Mouse (Mus musculus) limb, embryonic 15.5 days (tissue): Measurements from ENCODE around the gene Ccser1. TPM values are rescaled to one million over a fixed set of nuclear protein-coding genes. Genes with fewer than 3 reads are reported as not detected.
"Not testable (repeated sequence)": the region's sequence is repeated elsewhere in the genome, so short reads cannot be mapped to it uniquely, and the experiment has no call there.

Experiments used
- ATAC-seq: fragments of 200-750 bp; cut with Nextera tagmentation; 2 replicates; pipeline ENCODE4 v1.8.0; 2017; ENCODE audit warnings: low read depth, moderate TSS enrichment; ENCODE audit not compliant: insufficient number of reproducible peaks, low FRiP score, low TSS enrichment
- H3K27ac ChIP-seq: fragments of 300-500 bp; sonication (generic); 2 replicates; pipeline ENCODE4 v1.5.1; 2015; ENCODE audit warnings: moderate library complexity, mild to moderate bottlenecking, inconsistent platforms
- H3K27me3 ChIP-seq: fragments of 300-500 bp; sonication (generic); 2 replicates; pipeline ENCODE4 v1.6.1; 2015; ENCODE audit warnings: inconsistent platforms
- H3K36me3 ChIP-seq: fragments of 300-500 bp; sonication (generic); 2 replicates; pipeline ENCODE4 v1.6.1; 2015; ENCODE audit warnings: inconsistent platforms
- H3K4me1 ChIP-seq: fragments of 300-500 bp; sonication (generic); 2 replicates; pipeline ENCODE4 v1.6.1; 2015; ENCODE audit warnings: inconsistent platforms
- H3K4me2 ChIP-seq: fragments of 300-500 bp; sonication (generic); 2 replicates; pipeline ENCODE4 v1.6.1; 2015; ENCODE audit warnings: mild to moderate bottlenecking, inconsistent platforms
- H3K4me3 ChIP-seq: fragments of 300-500 bp; sonication (generic); 2 replicates; pipeline ENCODE4 v1.5.1; 2015; ENCODE audit warnings: mild to moderate bottlenecking, inconsistent platforms
- H3K9ac ChIP-seq: fragments of 300-500 bp; sonication (generic); 2 replicates; pipeline ENCODE4 v1.6.1; 2015; ENCODE audit warnings: inconsistent platforms
- H3K9me3 ChIP-seq: fragments of 300-500 bp; sonication (generic); 2 replicates; pipeline ENCODE4 v1.6.1; 2016; ENCODE audit warnings: inconsistent platforms
- WGBS: fragments of 180-500 bp; shearing (Covaris S2); methylation state at CpG from one replicate; pipeline ENCODE4 v1.1.7; 2015; 5-methylcytosine and 5-hydroxymethylcytosine counted together
- polyA plus RNA-seq: library from polyadenylated mRNA; unstranded; fragments of >200 nt; fragmentation: Nextera tagmentation; extraction: Ambion mirVana; gene quantifications from 2 replicates; pipeline ENCODE4 v1.2.1, GENCODE M21; 2015

Ccser1 gene
- polyA plus RNA-seq, 1 experiment from 2014 or later = 8.7 TPM

DNA sequence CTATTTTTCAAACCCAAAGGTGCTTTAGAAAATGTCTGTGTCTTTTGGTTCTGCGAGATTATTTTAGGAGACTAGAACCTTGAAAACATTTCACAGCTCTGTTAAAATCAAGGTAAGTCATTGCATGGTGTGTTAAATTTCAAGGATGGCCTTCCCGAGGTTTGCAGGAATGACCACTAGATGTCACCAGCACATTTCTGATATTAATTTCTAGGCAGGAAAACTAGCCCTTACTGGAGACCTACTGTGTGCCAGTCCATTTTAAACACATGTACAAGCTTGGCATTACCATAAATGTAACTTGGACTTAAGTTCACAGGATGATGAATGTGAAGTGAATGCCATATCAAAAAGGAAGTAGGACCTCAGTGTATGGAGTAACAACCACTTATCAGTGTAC lies 798.3 kb downstream of the Ccser1 start:
- Histone ChIP-seq H3K27ac (no peak overlapping the region), H3K9me3 (no peaks in the 10 kb centered on the region), H3K4me1 (no peaks in the 10 kb centered on the region), H3K36me3 (no peaks in the 10 kb centered on the region), H3K27me3 (no peaks in the 10 kb centered on the region), H3K4me3 (no peak overlapping the region), H3K9ac (no peak overlapping the region), H3K4me2 (no peak overlapping the region)
- ATAC-seq = no peak
- 21% methylated on average over 2 of the region's 2 CpGs for WGBS

DNA sequence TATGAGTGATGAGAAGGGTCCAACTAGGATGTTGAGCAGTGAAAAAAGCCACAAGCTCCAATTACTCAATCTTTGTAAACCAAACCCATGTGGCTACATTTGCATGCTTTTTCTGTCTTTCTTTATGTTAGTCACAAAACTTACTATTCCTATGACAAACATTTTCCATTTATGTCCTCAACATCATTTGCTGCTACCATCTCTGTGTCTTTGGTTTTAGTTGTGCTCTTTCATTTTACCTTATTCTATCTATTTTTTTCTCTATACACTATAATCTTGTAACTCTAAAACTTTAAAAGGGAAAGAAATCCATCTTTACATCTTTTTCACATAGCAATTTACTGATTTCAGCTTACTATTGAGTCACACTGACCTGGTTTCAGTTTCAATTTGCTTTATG lies 834.2 kb downstream of the Ccser1 start:
- H3K4me2 ChIP-seq = no peak overlapping the region
- ATAC-seq = no peak
- H3K9ac ChIP-seq = no peak overlapping the region
- no peaks in the 10 kb centered on the region for H3K9me3 ChIP-seq
- no peak overlapping the region for H3K27ac ChIP-seq
- no peaks in the 10 kb centered on the region for H3K27me3 ChIP-seq
- H3K4me1 ChIP-seq = no peaks in the 10 kb centered on the region
- no peaks in the 10 kb centered on the region for H3K36me3 ChIP-seq
- no peak overlapping the region for H3K4me3 ChIP-seq

DNA sequence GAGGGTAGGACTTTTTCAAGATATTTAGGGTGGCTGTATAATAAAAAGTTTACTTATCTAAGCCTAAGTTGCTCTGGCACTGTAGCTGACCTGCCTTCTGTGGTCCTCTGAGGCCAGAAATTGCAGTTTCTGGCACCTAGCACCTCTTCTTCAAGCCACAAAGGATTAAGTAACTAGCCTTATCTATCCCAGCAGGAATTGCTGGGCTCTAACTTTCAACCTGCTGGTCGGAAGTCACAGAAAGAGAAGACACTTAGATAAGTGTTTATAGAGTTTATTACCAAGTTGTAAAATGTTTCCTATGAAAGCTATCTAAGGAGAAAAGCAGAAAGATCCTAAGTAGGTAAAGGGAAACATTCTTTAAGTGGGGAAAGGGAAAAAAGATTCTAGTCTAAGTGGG lies 864.3 kb downstream of the Ccser1 start:
- H3K9me3 ChIP-seq = no peaks in the 10 kb centered on the region
- WGBS = 24% methylated on average over 1 of the region's 1 CpGs
- no peak for ATAC-seq

DNA sequence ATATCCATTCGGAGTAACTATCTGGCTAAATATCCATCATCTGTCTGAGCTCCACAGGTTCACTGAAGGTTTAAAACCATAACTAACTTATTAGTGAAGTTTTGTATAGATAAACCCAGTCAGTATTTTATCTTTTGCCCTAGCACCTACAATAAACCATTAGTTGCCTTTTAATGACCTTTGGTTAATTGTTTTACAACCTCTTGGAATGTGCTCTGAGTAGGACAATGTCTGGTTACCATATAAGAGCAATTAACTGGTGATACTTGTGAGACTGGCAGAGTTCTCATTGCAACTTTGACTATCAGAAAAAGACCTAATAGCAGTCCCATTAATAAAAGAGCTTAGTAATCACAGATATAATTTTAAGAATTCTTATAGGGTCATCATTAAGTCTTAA lies 864.9 kb downstream of the Ccser1 start:
- WGBS = 34% methylated on average over 1 of the region's 1 CpGs
- H3K4me3 ChIP-seq, H3K27ac ChIP-seq, H3K27me3 ChIP-seq, H3K9ac ChIP-seq, H3K9me3 ChIP-seq, H3K4me2 ChIP-seq, H3K36me3 ChIP-seq, ATAC-seq, H3K4me1 ChIP-seq: not testable (repeated sequence)

More for the DNA sequence above, 864.3 kb downstream of the Ccser1 start:
- Histone ChIP-seq H3K27ac (no peak overlapping the region), H3K4me2 (no peak overlapping the region), H3K4me1 (no peaks in the 10 kb centered on the region), H3K36me3 (no peaks in the 10 kb centered on the region), H3K9ac (no peak overlapping the region), H3K4me3 (no peak overlapping the region), H3K27me3 (no peaks in the 10 kb centered on the region)

DNA sequence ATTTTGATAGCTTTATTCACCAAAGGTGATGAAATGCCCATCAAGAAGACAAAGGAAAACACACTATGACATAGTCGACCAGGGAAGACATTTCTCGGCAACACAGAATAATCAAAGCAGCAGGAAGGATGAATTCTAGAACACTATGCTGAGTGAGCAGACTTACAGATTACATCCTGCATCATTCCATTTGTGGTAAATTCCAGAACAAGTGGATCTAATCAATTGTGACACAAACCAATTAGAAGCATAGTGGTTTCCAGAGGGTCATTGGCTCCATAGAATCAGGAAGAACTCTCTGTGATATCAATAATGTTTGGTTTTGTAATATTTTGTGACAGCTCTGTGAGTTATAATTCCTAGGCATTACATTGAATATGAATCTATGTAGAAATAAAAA lies 875.2 kb downstream of the Ccser1 start:
- Histone ChIP-seq H3K4me1 (no peaks in the 10 kb centered on the region), H3K9ac (no peak overlapping the region), H3K27ac (no peak overlapping the region), H3K4me2 (no peak overlapping the region), H3K9me3 (no peaks in the 10 kb centered on the region), H3K36me3 (no peaks in the 10 kb centered on the region), H3K4me3 (no peak overlapping the region), H3K27me3 (no peaks in the 10 kb centered on the region)
- no peak for ATAC-seq
- 90% methylated on average over 2 of the region's 2 CpGs for WGBS

DNA sequence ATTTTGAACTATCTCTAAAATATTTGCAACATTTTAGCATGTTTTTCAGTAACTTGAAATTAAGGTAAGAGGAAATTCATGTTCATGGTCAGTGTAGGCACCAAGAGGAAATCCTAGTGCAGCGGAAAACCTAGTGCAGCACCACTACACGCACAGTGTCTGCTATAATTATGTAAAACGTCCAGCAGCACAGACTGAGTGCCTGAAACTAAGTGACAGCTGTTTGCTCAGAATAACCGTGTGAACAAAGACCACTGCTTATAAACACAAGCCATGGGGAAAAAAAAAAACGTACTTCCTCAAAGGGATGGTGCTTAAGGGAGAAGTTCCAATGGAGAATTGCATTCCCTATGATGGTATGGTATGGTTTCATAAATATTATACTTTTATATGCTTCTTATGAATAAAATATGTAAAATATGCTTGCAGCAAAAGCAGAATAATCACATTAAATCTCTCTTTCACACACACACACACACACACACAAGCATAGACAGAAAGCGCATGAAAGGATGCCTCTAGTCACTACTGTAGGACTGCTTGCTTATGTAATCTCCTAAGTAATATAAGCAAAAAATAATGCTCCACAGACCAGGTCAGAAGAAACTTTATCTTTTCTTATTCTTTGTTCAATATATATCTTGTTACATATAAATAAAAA lies 886.4 kb downstream of the Ccser1 start:
- 57% methylated on average over 6 of the region's 6 CpGs for WGBS
- no peak overlapping the region for H3K4me2 ChIP-seq
- no peaks in the 10 kb centered on the region for H3K9me3 ChIP-seq
- no peak overlapping the region for H3K9ac ChIP-seq
- no peak for ATAC-seq
- no peaks in the 10 kb centered on the region for H3K36me3 ChIP-seq
- no peaks in the 10 kb centered on the region for H3K27me3 ChIP-seq
- no peak overlapping the region for H3K27ac ChIP-seq
- H3K4me1 ChIP-seq = no peaks in the 10 kb centered on the region
- H3K4me3 ChIP-seq = no peak overlapping the region

DNA sequence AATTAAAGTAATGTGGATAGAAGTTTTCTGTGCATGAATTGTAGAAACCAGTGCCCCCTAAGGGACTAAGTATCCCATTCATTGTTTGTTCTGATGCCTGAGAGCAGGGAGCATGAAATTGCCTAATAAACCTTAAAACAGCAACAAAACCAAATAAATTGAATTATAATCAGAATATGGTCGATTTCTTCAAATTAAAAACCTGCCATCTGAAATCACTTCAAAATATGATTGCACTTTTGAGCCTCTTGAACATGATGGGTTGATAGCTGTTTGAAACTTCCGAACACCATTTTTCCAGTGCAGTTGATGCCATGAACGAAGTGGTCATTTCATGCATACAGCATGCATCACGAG lies 886.9 kb downstream of the Ccser1 start:
- Histone ChIP-seq H3K27me3 (no peaks in the 10 kb centered on the region), H3K4me2 (no peak overlapping the region), H3K36me3 (no peaks in the 10 kb centered on the region), H3K4me1 (no peaks in the 10 kb centered on the region), H3K4me3 (no peak overlapping the region), H3K9ac (no peak overlapping the region), H3K27ac (no peak overlapping the region), H3K9me3 (no peaks in the 10 kb centered on the region)
- ATAC-seq = no peak
- WGBS = 71% methylated on average over 4 of the region's 4 CpGs

DNA sequence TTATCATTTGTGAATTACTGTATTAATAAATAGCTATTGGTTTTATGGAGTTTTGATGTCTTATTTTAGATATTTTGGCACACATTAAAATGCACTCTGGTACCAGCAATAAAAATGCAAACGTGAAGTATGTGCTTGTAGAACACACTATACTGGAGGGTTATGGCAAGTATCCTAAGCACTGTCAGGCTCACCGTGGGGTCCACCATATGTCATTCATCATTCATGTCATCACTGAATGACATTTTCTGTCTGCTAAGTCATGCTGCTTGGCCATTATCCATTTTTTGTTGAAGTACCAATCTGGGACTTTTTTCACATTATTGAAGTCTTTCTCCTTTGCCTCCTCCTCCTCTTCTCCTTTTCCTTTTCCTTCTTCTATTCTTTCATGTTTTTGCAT lies 925.3 kb downstream of the Ccser1 start:
- H3K27me3 ChIP-seq = no peaks in the 10 kb centered on the region
- H3K4me3 ChIP-seq = no peak overlapping the region
- H3K4me2 ChIP-seq = no peak overlapping the region
- no peaks in the 10 kb centered on the region for H3K36me3 ChIP-seq
- H3K4me1 ChIP-seq = no peaks in the 10 kb centered on the region
- WGBS = 58% methylated on average over 2 of the region's 2 CpGs
- H3K9me3 ChIP-seq = no peaks in the 10 kb centered on the region
- no peak for ATAC-seq
- H3K9ac ChIP-seq = no peak overlapping the region
- no peak overlapping the region for H3K27ac ChIP-seq

DNA sequence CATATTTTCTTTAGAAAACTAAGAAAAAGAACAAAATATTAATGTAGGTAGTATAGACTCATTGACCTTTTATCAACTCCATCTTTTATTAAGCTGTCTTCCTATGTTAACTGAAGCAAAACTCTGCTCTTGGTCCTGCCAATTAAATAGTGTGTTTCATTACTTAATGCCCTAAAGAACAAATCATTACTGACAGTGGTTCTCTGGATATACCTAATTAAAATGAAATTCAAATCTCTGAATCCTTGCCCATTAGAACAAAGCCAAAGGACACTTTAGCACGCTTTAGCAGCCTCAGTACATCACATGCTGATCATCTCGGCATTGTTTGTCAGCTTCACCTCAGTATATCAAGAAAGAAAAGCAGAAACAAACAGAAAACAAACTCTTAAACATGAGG lies 952.4 kb downstream of the Ccser1 start:
- Histone ChIP-seq H3K9ac (no peak overlapping the region), H3K9me3 (no peaks in the 10 kb centered on the region), H3K4me2 (no peak overlapping the region), H3K36me3 (no peaks in the 10 kb centered on the region), H3K4me3 (no peak overlapping the region), H3K27ac (no peak overlapping the region), H3K4me1 (no peaks in the 10 kb centered on the region), H3K27me3 (no peaks in the 10 kb centered on the region)
- WGBS = 78% methylated on average over 2 of the region's 2 CpGs
- ATAC-seq = no peak

DNA sequence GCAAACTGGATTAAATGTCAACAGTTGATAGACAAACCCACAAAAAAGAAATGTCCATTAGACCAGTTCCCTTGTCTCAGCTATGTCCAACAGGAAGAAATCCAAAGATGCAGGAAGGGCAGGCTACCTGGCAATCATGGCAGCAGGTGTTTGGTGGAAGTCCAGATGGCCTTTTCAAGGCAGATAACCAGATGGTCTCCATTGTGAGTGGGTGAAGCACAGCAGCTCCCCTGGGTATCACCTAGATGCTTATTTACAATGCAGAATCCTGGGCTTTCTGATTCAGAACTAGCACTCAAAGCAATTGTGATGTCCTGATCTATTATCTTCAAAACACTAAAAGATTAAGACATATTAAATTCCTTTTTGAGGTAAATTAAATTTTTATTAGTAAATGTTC lies 980.2 kb downstream of the Ccser1 start:
- no peak overlapping the region for H3K9ac ChIP-seq
- H3K27me3 ChIP-seq = no peaks in the 10 kb centered on the region
- H3K36me3 ChIP-seq = no peaks in the 10 kb centered on the region
- no peak overlapping the region for H3K4me3 ChIP-seq
- no peaks in the 10 kb centered on the region for H3K9me3 ChIP-seq
- no peak overlapping the region for H3K27ac ChIP-seq
- ATAC-seq = no peak
- no peak overlapping the region for H3K4me2 ChIP-seq
- no peaks in the 10 kb centered on the region for H3K4me1 ChIP-seq

DNA sequence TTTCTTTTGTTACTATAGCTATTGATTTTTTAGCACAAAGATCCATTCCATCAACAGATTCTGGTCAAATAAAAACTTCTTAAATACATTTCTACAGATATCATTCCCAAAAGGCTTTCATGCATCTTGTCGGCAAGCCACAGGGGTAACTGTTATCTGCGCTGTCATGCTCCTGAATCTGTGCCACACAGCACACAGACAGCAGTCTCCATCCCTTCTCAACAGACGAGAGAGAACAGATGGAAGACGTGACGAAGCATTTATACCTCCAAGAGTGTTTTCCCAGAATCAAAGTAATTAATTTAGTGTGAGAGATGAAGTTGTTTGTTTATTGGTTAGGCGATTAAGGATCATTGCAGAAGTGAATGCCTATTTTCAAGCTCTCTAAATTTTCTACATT lies 982.5 kb downstream of the Ccser1 start:
- WGBS = 70% methylated on average over 6 of the region's 6 CpGs
- Histone ChIP-seq H3K4me3 (no peak overlapping the region), H3K27ac (no peak overlapping the region), H3K9me3 (no peaks in the 10 kb centered on the region), H3K36me3 (no peaks in the 10 kb centered on the region), H3K27me3 (no peaks in the 10 kb centered on the region), H3K9ac (no peak overlapping the region), H3K4me2 (no peak overlapping the region), H3K4me1 (no peaks in the 10 kb centered on the region)
- no peak for ATAC-seq

DNA sequence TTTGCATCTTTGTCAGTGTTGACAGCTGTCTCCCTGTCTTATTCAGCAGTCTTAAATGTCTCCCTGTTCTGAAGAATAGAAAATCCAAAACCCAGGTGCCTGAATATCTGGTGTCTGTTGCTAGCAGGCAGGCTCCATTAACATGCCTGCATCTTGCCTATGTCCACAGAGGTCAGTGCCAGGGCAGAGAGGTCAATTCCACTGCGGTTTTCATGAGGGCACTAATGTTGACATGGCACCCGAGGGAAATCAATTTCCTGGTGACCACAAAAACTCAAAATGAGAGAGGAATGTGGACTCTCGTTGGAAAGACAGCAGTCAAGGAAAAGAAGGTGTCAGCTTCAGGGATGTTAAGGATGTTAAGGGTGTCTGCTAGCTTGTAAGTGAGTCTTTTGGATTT lies 983.7 kb downstream of the Ccser1 start:
- H3K4me2 ChIP-seq = no peak overlapping the region
- H3K27me3 ChIP-seq = no peaks in the 10 kb centered on the region

DNA sequence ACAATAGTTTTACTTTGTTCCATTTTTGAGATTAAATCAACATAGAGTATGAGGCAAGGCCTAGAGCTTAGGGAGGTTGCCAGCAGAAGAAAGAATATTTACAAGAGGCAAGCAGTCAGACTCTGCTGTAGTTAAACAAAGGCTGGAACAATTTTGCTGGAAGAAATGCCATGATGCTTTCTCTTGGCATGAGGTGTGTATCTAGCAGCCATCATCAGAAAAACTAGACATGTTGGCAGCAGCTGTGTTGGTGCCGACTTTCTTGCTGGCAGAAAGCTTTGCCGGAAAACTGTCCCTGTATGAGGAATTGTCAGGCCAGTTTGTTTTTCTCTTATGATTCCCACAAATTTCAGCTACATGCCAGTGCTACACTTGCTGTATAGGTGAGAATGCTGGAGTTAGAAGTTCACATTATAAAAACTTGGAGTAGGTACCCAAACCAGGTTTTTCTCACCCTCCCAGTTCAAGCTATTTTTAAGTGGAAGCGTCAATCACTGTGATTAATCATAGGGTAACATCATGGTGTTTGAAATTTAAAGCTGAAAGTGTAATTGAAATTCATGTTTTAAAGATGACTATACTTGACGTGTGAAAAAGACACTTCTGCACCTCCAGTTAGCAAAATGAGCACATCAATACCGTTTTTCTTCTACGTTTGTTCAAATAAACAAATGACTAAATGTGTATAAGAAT lies 1016.5 kb downstream of the Ccser1 start:
- Histone ChIP-seq H3K9ac (no peak overlapping the region), H3K4me2 (no peak overlapping the region), H3K4me1 (no peaks in the 10 kb centered on the region), H3K27ac (no peak overlapping the region), H3K27me3 (no peaks in the 10 kb centered on the region), H3K9me3 (no peaks in the 10 kb centered on the region), H3K4me3 (no peak overlapping the region), H3K36me3 (no peaks in the 10 kb centered on the region)
- no peak for ATAC-seq
- WGBS = 84% methylated on average over 6 of the region's 6 CpGs

More for the DNA sequence above, 983.7 kb downstream of the Ccser1 start:
- H3K4me1 ChIP-seq = no peaks in the 10 kb centered on the region
- no peak overlapping the region for H3K4me3 ChIP-seq
- H3K27ac ChIP-seq = no peak overlapping the region
- no peaks in the 10 kb centered on the region for H3K9me3 ChIP-seq
- H3K36me3 ChIP-seq = no peaks in the 10 kb centered on the region
- 33% methylated on average over 3 of the region's 3 CpGs for WGBS
- no peak for ATAC-seq
- no peak overlapping the region for H3K9ac ChIP-seq
